Mouse (Mus musculus): ENCODE measurements at regions not wholly inside any gene's neighbourhood (a gene's known extent, or its start where the extent isn't known, plus 50 kb on each side); places are given as distances from the start of the nearest gene placed in this dataset.

- peaks cover 20% of the 10 kb centered on the region for H3K36me3 ChIP-seq
- H3K9ac ChIP-seq (replicated peaks) = no peak overlapping the region
- no peak overlapping the region for H3K4me3 ChIP-seq (replicated peaks)
- no peak overlapping the region for H3K4me2 ChIP-seq (replicated peaks)
- ATAC-seq = no peak
- 48% methylated on average over 3 of the region's 3 CpGs for WGBS
- no peaks in the 10 kb centered on the region for H3K9me3 ChIP-seq
- H3K27ac ChIP-seq = no peak overlapping the region
- no peaks in the 10 kb centered on the region for H3K4me1 ChIP-seq (replicated peaks)
- no peaks in the 10 kb centered on the region for H3K27me3 ChIP-seq
Measured at GRCm38 (mm10) chr16:77252349-77252748, 238.8 kb downstream of the Usp25 start.

GRCm38 (mm10) chr16:77251422-77251821 lies 237.9 kb downstream of the Usp25 start:
- H3K9me3 ChIP-seq = no peaks in the 10 kb centered on the region
- WGBS = 82% methylated on average over 3 of the region's 3 CpGs
- H3K9ac ChIP-seq (replicated peaks) = no peak overlapping the region
- H3K27ac ChIP-seq = no peak overlapping the region
- H3K4me3 ChIP-seq (replicated peaks) = no peak overlapping the region
- H3K36me3 ChIP-seq = peaks cover 20% of the 10 kb centered on the region
- no peak for ATAC-seq
- no peaks in the 10 kb centered on the region for H3K4me1 ChIP-seq (replicated peaks)
- H3K4me2 ChIP-seq (replicated peaks) = no peak overlapping the region
- no peaks in the 10 kb centered on the region for H3K27me3 ChIP-seq

- Histone ChIP-seq H3K4me3 (replicated peaks) (no peak overlapping the region), H3K36me3 (no peaks in the 10 kb centered on the region), H3K4me1 (replicated peaks) (peaks cover 38% of the 10 kb centered on the region), H3K27ac (no peak overlapping the region), H3K27me3 (no peaks in the 10 kb centered on the region), H3K9me3 (no peaks in the 10 kb centered on the region), H3K4me2 (replicated peaks) (peak overlapping the region; percentile 38), H3K9ac (replicated peaks) (peak overlapping the region; percentile 19; the same call in 1 of the 2 replicates)
- ATAC-seq = no peak
- WGBS = 65% methylated on average over 6 of the region's 6 CpGs
Measured at GRCm38 (mm10) chr16:77240876-77241275, 227.4 kb downstream of the Usp25 start.

GRCm38 (mm10) chr16:77239176-77239790 lies 225.8 kb downstream of the Usp25 start:
- H3K4me1 ChIP-seq (replicated peaks) = peaks cover 46% of the 10 kb centered on the region
- H3K9ac ChIP-seq (replicated peaks) = peak overlapping the region; percentile 76
- WGBS = 24% methylated on average over 9 of the region's 9 CpGs
- H3K9me3 ChIP-seq = no peaks in the 10 kb centered on the region
- H3K36me3 ChIP-seq = no peaks in the 10 kb centered on the region
- no peak for ATAC-seq
- H3K4me3 ChIP-seq (replicated peaks) = peak overlapping the region; percentile 42
- peak overlapping the region; percentile 64 for H3K4me2 ChIP-seq (replicated peaks)
- H3K27me3 ChIP-seq = no peaks in the 10 kb centered on the region
- peak overlapping the region; percentile 98 for H3K27ac ChIP-seq

GRCm38 (mm10) chr16:77238358-77239175 lies 225.1 kb downstream of the Usp25 start:
- Histone ChIP-seq H3K9me3 (no peaks in the 10 kb centered on the region), H3K4me2 (replicated peaks) (peak overlapping the region; percentile 64), H3K4me3 (replicated peaks) (peak overlapping the region; percentile 42), H3K27me3 (no peaks in the 10 kb centered on the region), H3K9ac (replicated peaks) (peak overlapping the region; percentile 76), H3K4me1 (replicated peaks) (peaks cover 48% of the 10 kb centered on the region), H3K36me3 (no peaks in the 10 kb centered on the region), H3K27ac (peak overlapping the region; percentile 98)
- 24% methylated on average over 13 of the region's 13 CpGs for WGBS
- peak; percentile 31; the same call in 1 of the 2 replicates for ATAC-seq

GRCm38 (mm10) chr16:77237631-77238357 lies 224.3 kb downstream of the Usp25 start:
- H3K27ac ChIP-seq = peak overlapping the region; percentile 98
- no peak for ATAC-seq
- 20% methylated on average over 7 of the region's 7 CpGs for WGBS

GRCm38 (mm10) chr16:77237272-77237603 lies 223.7 kb downstream of the Usp25 start:
- no peaks in the 10 kb centered on the region for H3K27me3 ChIP-seq
- 16% methylated on average over 2 of the region's 2 CpGs for WGBS

More at GRCm38 (mm10) chr16:77237631-77238357, 224.3 kb downstream of the Usp25 start:
- Histone ChIP-seq H3K4me1 (replicated peaks) (peaks cover 46% of the 10 kb centered on the region), H3K4me2 (replicated peaks) (peak overlapping the region; percentile 64), H3K9me3 (no peaks in the 10 kb centered on the region), H3K27me3 (no peaks in the 10 kb centered on the region), H3K36me3 (no peaks in the 10 kb centered on the region), H3K4me3 (replicated peaks) (peak overlapping the region; percentile 42), H3K9ac (replicated peaks) (peak overlapping the region; percentile 76)

GRCm38 (mm10) chr16:77236509-77237271 lies 223.2 kb downstream of the Usp25 start:
- no peaks in the 10 kb centered on the region for H3K9me3 ChIP-seq
- no peaks in the 10 kb centered on the region for H3K36me3 ChIP-seq
- H3K4me3 ChIP-seq (replicated peaks) = peak overlapping the region; percentile 42
- WGBS = 6% methylated on average over 13 of the region's 13 CpGs
- H3K27ac ChIP-seq = peak overlapping the region; percentile 98
- peak overlapping the region; percentile 64 for H3K4me2 ChIP-seq (replicated peaks)
- H3K4me1 ChIP-seq (replicated peaks) = peaks cover 42% of the 10 kb centered on the region
- ATAC-seq = peak; percentile 91
- no peaks in the 10 kb centered on the region for H3K27me3 ChIP-seq
- peak overlapping the region; percentile 76 for H3K9ac ChIP-seq (replicated peaks)

More at GRCm38 (mm10) chr16:77237272-77237603, 223.7 kb downstream of the Usp25 start:
- Histone ChIP-seq H3K36me3 (no peaks in the 10 kb centered on the region), H3K4me3 (replicated peaks) (peak overlapping the region; percentile 42), H3K4me2 (replicated peaks) (peak overlapping the region; percentile 64), H3K9ac (replicated peaks) (peak overlapping the region; percentile 76), H3K9me3 (no peaks in the 10 kb centered on the region), H3K27ac (peak overlapping the region; percentile 98), H3K4me1 (replicated peaks) (peaks cover 44% of the 10 kb centered on the region)
- ATAC-seq = peak; percentile 64; the same call in 1 of the 2 replicates

- no peaks in the 10 kb centered on the region for H3K9me3 ChIP-seq
- no peaks in the 10 kb centered on the region for H3K27me3 ChIP-seq
- WGBS = 29% methylated on average over 4 of the region's 4 CpGs
- peak; percentile 93 for ATAC-seq
- H3K27ac ChIP-seq = peak overlapping the region; percentile 98
- H3K4me2 ChIP-seq (replicated peaks) = peak overlapping the region; percentile 64
- peak overlapping the region; percentile 76 for H3K9ac ChIP-seq (replicated peaks)
- H3K4me3 ChIP-seq (replicated peaks) = peak overlapping the region; percentile 42
- no peaks in the 10 kb centered on the region for H3K36me3 ChIP-seq
- H3K4me1 ChIP-seq (replicated peaks) = peaks cover 36% of the 10 kb centered on the region
Measured at GRCm38 (mm10) chr16:77236021-77236420, 222.5 kb downstream of the Usp25 start.

- 29% methylated on average over 5 of the region's 5 CpGs for WGBS
- Histone ChIP-seq H3K4me1 (replicated peaks) (peaks cover 33% of the 10 kb centered on the region), H3K36me3 (no peaks in the 10 kb centered on the region), H3K4me3 (replicated peaks) (peak overlapping the region; percentile 42), H3K27ac (peak overlapping the region; percentile 98), H3K9ac (replicated peaks) (peak overlapping the region; percentile 76), H3K4me2 (replicated peaks) (peak overlapping the region; percentile 64), H3K27me3 (no peaks in the 10 kb centered on the region), H3K9me3 (no peaks in the 10 kb centered on the region)
- no peak for ATAC-seq
Measured at GRCm38 (mm10) chr16:77235449-77235848, 221.9 kb downstream of the Usp25 start.

All from midbrain, embryonic 13.5 days (tissue).